24 mouse cellular contexts compared by ENCODE assay signal in the genomic region with DNA sequence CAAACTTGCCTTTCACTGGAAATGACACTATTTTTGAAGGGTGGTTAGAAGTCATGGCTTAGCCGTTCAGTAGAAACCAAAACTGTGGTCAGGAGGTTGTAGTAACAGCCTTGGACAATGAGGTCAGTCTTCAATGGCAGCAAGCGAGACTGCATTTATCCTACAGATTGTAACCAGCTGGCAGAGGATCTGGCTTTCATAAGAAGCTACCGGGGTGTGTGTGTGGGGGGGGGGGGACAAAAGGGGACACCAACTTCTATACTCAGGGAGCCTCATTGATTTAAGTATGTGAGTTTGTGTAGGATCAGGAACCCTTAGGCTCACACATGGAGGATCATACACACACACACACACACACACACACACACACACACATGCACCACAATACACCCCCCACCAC.
"Had no signal": no experiment of that assay in that cellular context is flagged by ENCODE, and none has a peak within 500 bp of the region (broad histone marks: within the 10 kb centered on the region; RNA-seq: fewer than 3 reads in every experiment).

No protein-coding gene starts in this region.

- H3K9ac ChIP-seq: kidney, embryonic 15.5 days; limb, embryonic 12.5 days; limb, embryonic 15.5 days; liver, embryonic 14.5 days; liver, postnatal 0 days; lung, embryonic 14.5 days; midbrain, embryonic 12.5 days had no signal

- DNase-seq: kidney, adult 2 months; kidney, postnatal 10 days; kidney, postnatal 36 days; left cerebral cortex, postnatal 4 days; liver, postnatal 0 days; lung, embryonic 14.5 days; lung, postnatal 36 days; right cerebral cortex, adult 18-20 months; right cerebral cortex, postnatal 14 days; right cerebral cortex, postnatal 4 days; thymus, adult 2 months; thymus, postnatal 14 days; thymus, postnatal 4 days had no signal

- H3K27ac ChIP-seq: kidney, embryonic 15.5 days; limb, embryonic 12.5 days; limb, embryonic 15.5 days; liver, embryonic 14.5 days; midbrain, embryonic 12.5 days; stomach, postnatal 0 days had no signal

- ATAC-seq: intestine, postnatal 0 days; liver, postnatal 0 days; lung, postnatal 0 days had no signal

- H3K4me1 ChIP-seq: limb, embryonic 12.5 days; megakaryocyte, embryonic 14.5 days had no signal

- H3K4me3 ChIP-seq: kidney, embryonic 15.5 days; limb, embryonic 12.5 days; limb, embryonic 15.5 days; megakaryocyte, embryonic 14.5 days; midbrain, embryonic 12.5 days; myocyte had no signal

- H3K4me2 ChIP-seq: kidney, embryonic 15.5 days; limb, embryonic 12.5 days; limb, embryonic 15.5 days; liver, embryonic 11.5 days; lung, embryonic 14.5 days; midbrain, embryonic 12.5 days had no signal

- H3K36me3 ChIP-seq: kidney, embryonic 15.5 days; limb, embryonic 12.5 days; limb, embryonic 15.5 days; midbrain, embryonic 12.5 days had no signal

- H3K27me3 ChIP-seq: limb, embryonic 12.5 days; limb, embryonic 15.5 days; megakaryocyte, embryonic 14.5 days; midbrain, embryonic 12.5 days had no signal

- H3K9me3 ChIP-seq: kidney, embryonic 15.5 days; limb, embryonic 12.5 days; limb, embryonic 15.5 days; midbrain, embryonic 12.5 days had no signal
